Mouse (Mus musculus): ENCODE results near the gene Sct. TPM values are rescaled to one million over a fixed set of nuclear protein-coding genes. Genes with fewer than 3 reads are reported as not detected.
"Not testable (repeated sequence)": the region's sequence is repeated elsewhere in the genome, so short reads cannot be mapped to it uniquely, and the experiment has no call there.

Sct gene
- polyA plus RNA-seq, 1 experiment from 2014 or later: 2.8 TPM

GRCm38 (mm10) chr7:141263640-141264039, 15.3 kb downstream of the Sct start:
- no peak for ATAC-seq (replicated peaks; ENCODE audit: extremely low read depth, insufficient read depth, low FRiP score)
- no peak overlapping the region for H3K27ac ChIP-seq (ENCODE audit: low read length)
- H3K9ac ChIP-seq (ENCODE audit: low read length): no peak overlapping the region
- H3K4me1 ChIP-seq (ENCODE audit: control insufficient read depth, insufficient read depth, low read length): peaks cover 12% of the 10 kb centered on the region
- WGBS: 88% methylated on average over 13 of the region's 13 CpGs
- peaks cover 54% of the 10 kb centered on the region for H3K36me3 ChIP-seq (ENCODE audit: control insufficient read depth, insufficient read depth)
- no peak overlapping the region for H3K4me3 ChIP-seq (ENCODE audit: low read length)
- H3K27me3 ChIP-seq (ENCODE audit: control insufficient read depth, insufficient read depth, low read length): no peaks in the 10 kb centered on the region
- no peaks in the 10 kb centered on the region for H3K9me3 ChIP-seq (replicated peaks; ENCODE audit: control insufficient read depth, low read length)
- no peak overlapping the region for H3K4me2 ChIP-seq (ENCODE audit: low read depth, low read length)

GRCm38 (mm10) chr7:141261480-141261879, 17.5 kb downstream of the Sct start:
- H3K4me1 ChIP-seq (ENCODE audit: control insufficient read depth, insufficient read depth, low read length): peaks cover 10% of the 10 kb centered on the region
- peaks cover 73% of the 10 kb centered on the region for H3K36me3 ChIP-seq (ENCODE audit: control insufficient read depth, insufficient read depth)
- no peak overlapping the region for H3K9ac ChIP-seq (ENCODE audit: low read length)
- no peak overlapping the region for H3K27ac ChIP-seq (ENCODE audit: low read length)
- no peak overlapping the region for H3K4me3 ChIP-seq (ENCODE audit: low read length)
- H3K4me2 ChIP-seq (ENCODE audit: low read depth, low read length): no peak overlapping the region
- no peaks in the 10 kb centered on the region for H3K9me3 ChIP-seq (replicated peaks; ENCODE audit: control insufficient read depth, low read length)
- no peak for ATAC-seq (replicated peaks; ENCODE audit: extremely low read depth, insufficient read depth, low FRiP score)
- no peaks in the 10 kb centered on the region for H3K27me3 ChIP-seq (ENCODE audit: control insufficient read depth, insufficient read depth, low read length)
- WGBS: 83% methylated on average over 3 of the region's 3 CpGs

- H3K36me3 ChIP-seq (ENCODE audit: control insufficient read depth, insufficient read depth): peaks cover 78% of the 10 kb centered on the region
- no peak overlapping the region for H3K4me3 ChIP-seq (ENCODE audit: low read length)
- H3K9me3 ChIP-seq (replicated peaks; ENCODE audit: control insufficient read depth, low read length): no peaks in the 10 kb centered on the region
- H3K9ac ChIP-seq (ENCODE audit: low read length): no peak overlapping the region
- no peak overlapping the region for H3K27ac ChIP-seq (ENCODE audit: low read length)
- no peaks in the 10 kb centered on the region for H3K27me3 ChIP-seq (ENCODE audit: control insufficient read depth, insufficient read depth, low read length)
- no peaks in the 10 kb centered on the region for H3K4me1 ChIP-seq (ENCODE audit: control insufficient read depth, insufficient read depth, low read length)
- ATAC-seq (replicated peaks; ENCODE audit: extremely low read depth, insufficient read depth, low FRiP score): no peak
- no peak overlapping the region for H3K4me2 ChIP-seq (ENCODE audit: low read depth, low read length)
- 84% methylated on average over 10 of the region's 10 CpGs for WGBS
Observed at GRCm38 (mm10) chr7:141256159-141256558, 22.8 kb downstream of the Sct start.

GRCm38 (mm10) chr7:141250486-141250885, 28.4 kb downstream of the Sct start:
- WGBS: 74% methylated on average over 4 of the region's 4 CpGs

GRCm38 (mm10) chr7:141231551-141231950, 47.4 kb downstream of the Sct start:
- no peak for ATAC-seq (replicated peaks; ENCODE audit: extremely low read depth, insufficient read depth, low FRiP score)
- Histone ChIP-seq H3K4me1 (ENCODE audit: control insufficient read depth, insufficient read depth, low read length) (peaks cover 13% of the 10 kb centered on the region), H3K9me3 (replicated peaks; ENCODE audit: control insufficient read depth, low read length) (no peaks in the 10 kb centered on the region), H3K4me3 (ENCODE audit: low read length) (no peak overlapping the region), H3K27ac (ENCODE audit: low read length) (no peak overlapping the region), H3K4me2 (ENCODE audit: low read depth, low read length) (no peak overlapping the region), H3K9ac (ENCODE audit: low read length) (no peak overlapping the region), H3K27me3 (ENCODE audit: control insufficient read depth, insufficient read depth, low read length) (no peaks in the 10 kb centered on the region), H3K36me3 (ENCODE audit: control insufficient read depth, insufficient read depth) (peaks cover 37% of the 10 kb centered on the region)
- 91% methylated on average over 10 of the region's 10 CpGs for WGBS

More at GRCm38 (mm10) chr7:141250486-141250885, 28.4 kb downstream of the Sct start:
- not testable (repeated sequence) for H3K27me3 ChIP-seq (ENCODE audit: control insufficient read depth, insufficient read depth, low read length); ATAC-seq (replicated peaks; ENCODE audit: extremely low read depth, insufficient read depth, low FRiP score); H3K9ac ChIP-seq (ENCODE audit: low read length); H3K27ac ChIP-seq (ENCODE audit: low read length); H3K4me3 ChIP-seq (ENCODE audit: low read length); H3K9me3 ChIP-seq (replicated peaks; ENCODE audit: control insufficient read depth, low read length); H3K4me2 ChIP-seq (ENCODE audit: low read depth, low read length); H3K4me1 ChIP-seq (ENCODE audit: control insufficient read depth, insufficient read depth, low read length)
- peaks cover 67% of the 10 kb centered on the region for H3K36me3 ChIP-seq (ENCODE audit: control insufficient read depth, insufficient read depth)

GRCm38 (mm10) chr7:141231111-141231510, 47.8 kb downstream of the Sct start:
- Histone ChIP-seq H3K27me3 (ENCODE audit: control insufficient read depth, insufficient read depth, low read length) (no peaks in the 10 kb centered on the region), H3K27ac (ENCODE audit: low read length) (no peak overlapping the region), H3K9ac (ENCODE audit: low read length) (no peak overlapping the region), H3K36me3 (ENCODE audit: control insufficient read depth, insufficient read depth) (peaks cover 34% of the 10 kb centered on the region), H3K4me1 (ENCODE audit: control insufficient read depth, insufficient read depth, low read length) (peaks cover 13% of the 10 kb centered on the region), H3K4me2 (ENCODE audit: low read depth, low read length) (no peak overlapping the region), H3K4me3 (ENCODE audit: low read length) (no peak overlapping the region), H3K9me3 (replicated peaks; ENCODE audit: control insufficient read depth, low read length) (no peaks in the 10 kb centered on the region)
- ATAC-seq (replicated peaks; ENCODE audit: extremely low read depth, insufficient read depth, low FRiP score): no peak
- WGBS: 85% methylated on average over 3 of the region's 3 CpGs

- ATAC-seq (replicated peaks; ENCODE audit: extremely low read depth, insufficient read depth, low FRiP score): no peak
- 0 out of 2 replicates have a peak overlapping the region, but pooled peaks have one; percentile 6 for H3K4me2 ChIP-seq (ENCODE audit: low read depth, low read length)
- no peaks in the 10 kb centered on the region for H3K9me3 ChIP-seq (replicated peaks; ENCODE audit: control insufficient read depth, low read length)
- no peak overlapping the region for H3K4me3 ChIP-seq (ENCODE audit: low read length)
- no peak overlapping the region for H3K9ac ChIP-seq (ENCODE audit: low read length)
- H3K36me3 ChIP-seq (ENCODE audit: control insufficient read depth, insufficient read depth): peaks cover 32% of the 10 kb centered on the region
- H3K27me3 ChIP-seq (ENCODE audit: control insufficient read depth, insufficient read depth, low read length): no peaks in the 10 kb centered on the region
- no peak overlapping the region for H3K27ac ChIP-seq (ENCODE audit: low read length)
- H3K4me1 ChIP-seq (ENCODE audit: control insufficient read depth, insufficient read depth, low read length): peaks cover 13% of the 10 kb centered on the region
- 86% methylated on average over 4 of the region's 4 CpGs for WGBS
Observed at GRCm38 (mm10) chr7:141230570-141230969, 48.4 kb downstream of the Sct start.

- WGBS: 45% methylated on average over 6 of the region's 6 CpGs
Observed at GRCm38 (mm10) chr7:141229702-141230101, 49.2 kb downstream of the Sct start.

More at GRCm38 (mm10) chr7:141229702-141230101, 49.2 kb downstream of the Sct start:
- Histone ChIP-seq H3K4me2 (ENCODE audit: low read depth, low read length) (peak overlapping the region; percentile 93), H3K36me3 (ENCODE audit: control insufficient read depth, insufficient read depth) (peaks cover 27% of the 10 kb centered on the region), H3K4me3 (ENCODE audit: low read length) (peak overlapping the region; percentile 98), H3K27ac (ENCODE audit: low read length) (no peak overlapping the region), H3K4me1 (ENCODE audit: control insufficient read depth, insufficient read depth, low read length) (peaks cover 13% of the 10 kb centered on the region), H3K27me3 (ENCODE audit: control insufficient read depth, insufficient read depth, low read length) (no peaks in the 10 kb centered on the region), H3K9me3 (replicated peaks; ENCODE audit: control insufficient read depth, low read length) (no peaks in the 10 kb centered on the region), H3K9ac (ENCODE audit: low read length) (peak overlapping the region; percentile 98)
- ATAC-seq (replicated peaks; ENCODE audit: extremely low read depth, insufficient read depth, low FRiP score): no peak
